Mouse (Mus musculus) limb, embryonic 11.5 days (tissue): ENCODE data around the gene Klhl21. TPM values are rescaled to one million over a fixed set of nuclear protein-coding genes. Genes with fewer than 3 reads are reported as not detected.

Source experiments
- ATAC-seq: fragments of 200-750 bp; cut with Nextera tagmentation; 2 replicates; pipeline ENCODE4 v1.8.0; 2017; ENCODE audit warnings: low read depth; ENCODE audit not compliant: insufficient number of reproducible peaks, low FRiP score, low TSS enrichment
- DNase-seq: peaks from one replicate; pipeline ENCODE4 v3.0.0-alpha.2; 2015; ENCODE audit warnings: low spot score
- H3K27ac ChIP-seq: fragments of 300-500 bp; sonication (generic); replicated peaks from 2 replicates; pipeline ENCODE4 v1.5.1; 2014; ENCODE audit warnings: low read depth, mild to moderate bottlenecking, low read length
- H3K27me3 ChIP-seq: fragments of 300-500 bp; sonication (generic); 2 replicates; pipeline ENCODE4 v1.6.1; 2014; ENCODE audit warnings: mild to moderate bottlenecking, low read length, mixed read lengths; ENCODE audit not compliant: control insufficient read depth, insufficient read depth
- H3K36me3 ChIP-seq: fragments of 300-500 bp; sonication (generic); 2 replicates; pipeline ENCODE4 v1.6.1; 2014; ENCODE audit warnings: mild to moderate bottlenecking, low read length, moderate library complexity, mixed read lengths; ENCODE audit not compliant: control insufficient read depth, insufficient read depth
- H3K4me1 ChIP-seq: fragments of 300-500 bp; sonication (generic); 2 replicates; pipeline ENCODE4 v1.6.1; 2014; ENCODE audit warnings: low read length, mixed read lengths; ENCODE audit not compliant: control insufficient read depth, insufficient read depth
- H3K4me2 ChIP-seq: fragments of 300-500 bp; sonication (generic); 2 replicates; pipeline ENCODE4 v1.6.1; 2014; ENCODE audit warnings: low read depth, mild to moderate bottlenecking, moderate library complexity; ENCODE audit not compliant: severe bottlenecking
- H3K4me3 ChIP-seq: fragments of 300-500 bp; sonication (generic); 2 replicates; pipeline ENCODE4 v1.5.1; 2014; ENCODE audit warnings: low read depth, low read length
- H3K9ac ChIP-seq: fragments of 300-500 bp; sonication (generic); 2 replicates; pipeline ENCODE4 v1.6.1; 2014; ENCODE audit warnings: mild to moderate bottlenecking, low read length
- H3K9me3 ChIP-seq: fragments of 300-500 bp; sonication (generic); 2 replicates; pipeline ENCODE4 v1.6.1; 2016; ENCODE audit warnings: low read length; ENCODE audit not compliant: control insufficient read depth
- WGBS: fragments of 180-500 bp; shearing (Covaris S2); extraction: QIAGEN DNeasy Blood & Tissue Kit; methylation state at CpG from one replicate; pipeline ENCODE4 v1.1.7; 2014; 5-methylcytosine and 5-hydroxymethylcytosine counted together
- polyA plus RNA-seq: library from polyadenylated mRNA; unstranded; fragments of >200 nt; fragmentation: Nextera tagmentation; extraction: Ambion mirVana; gene quantifications from 2 replicates; pipeline ENCODE4 v1.2.1, GENCODE M21; 2014

Gene Klhl21
- polyA plus RNA-seq, 1 experiment from 2014 or later, result 4.7 TPM

- Histone ChIP-seq H3K36me3 (peaks cover 23% of the 10 kb centered on the region; the same call in 1 of the 2 replicates), H3K27ac (no peak overlapping the region), H3K4me2 (no peak overlapping the region), H3K9me3 (no peaks in the 10 kb centered on the region), H3K4me3 (no peak overlapping the region), H3K9ac (no peak overlapping the region), H3K27me3 (no peaks in the 10 kb centered on the region), H3K4me1 (peaks cover 4% of the 10 kb centered on the region)
- 81% methylated on average over 8 of the region's 8 CpGs for WGBS
- no peak for DNase-seq
- ATAC-seq, result no peak
Measured at GRCm38 (mm10) chr4:151980699-151981098, 27.9 kb upstream of the Klhl21 start.

DNA sequence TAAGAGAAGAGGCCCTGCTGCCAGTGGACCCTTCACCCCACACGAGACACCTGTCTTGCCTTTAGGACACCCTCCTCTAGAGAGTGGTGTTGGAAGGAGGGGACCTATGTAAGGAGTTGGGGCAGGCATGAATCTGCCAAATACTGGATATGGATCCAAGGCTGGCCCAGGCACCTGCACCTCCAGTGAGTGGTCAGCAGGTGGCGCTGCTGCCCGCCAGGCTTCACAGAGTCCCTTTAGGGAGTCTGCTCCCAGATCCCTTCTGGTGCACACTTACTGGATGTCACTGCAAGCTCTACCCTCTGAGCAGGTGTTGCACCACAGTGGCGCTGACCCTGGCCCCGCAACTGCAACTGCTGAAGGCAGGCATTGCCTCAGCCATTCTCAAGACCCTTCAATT lies 27.2 kb upstream of the Klhl21 start:
- 0 out of 2 replicates have a peak overlapping the region, but pooled peaks have one; percentile 6 for H3K27ac ChIP-seq
- no peaks in the 10 kb centered on the region for H3K9me3 ChIP-seq
- peaks cover 21% of the 10 kb centered on the region; the same call in 1 of the 2 replicates for H3K36me3 ChIP-seq
- ATAC-seq (peak; percentile 63), DNase-seq (peak; percentile 85)
- peaks cover 10% of the 10 kb centered on the region for H3K4me1 ChIP-seq
- no peak overlapping the region for H3K9ac ChIP-seq
- H3K4me3 ChIP-seq, result no peak overlapping the region
- no peaks in the 10 kb centered on the region for H3K27me3 ChIP-seq
- H3K4me2 ChIP-seq, result no peak overlapping the region
- 17% methylated on average over 5 of the region's 5 CpGs for whole genome bisulfite sequencing

DNA sequence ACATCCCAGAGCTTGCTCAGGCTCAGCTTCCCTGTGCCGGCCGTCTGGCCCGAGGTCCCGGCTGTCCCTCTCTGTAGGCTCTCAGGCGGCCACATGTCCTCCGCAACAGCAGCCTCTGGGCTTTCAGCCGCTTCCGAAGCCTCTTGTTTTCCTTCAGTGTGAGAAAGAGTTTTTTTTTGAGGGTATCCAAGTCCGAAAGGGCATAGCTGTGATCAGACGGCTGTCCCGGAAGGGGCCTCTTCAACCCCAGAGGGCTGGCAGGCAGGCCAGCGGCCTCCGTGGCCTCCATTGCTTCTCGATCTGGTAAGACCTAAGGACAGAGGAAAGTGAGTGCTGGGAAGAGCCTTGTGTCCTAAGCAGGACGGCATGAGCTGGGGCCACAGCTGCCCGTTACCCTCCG lies 25.6 kb upstream of the Klhl21 start:
- Histone ChIP-seq H3K4me3 (no peak overlapping the region), H3K27me3 (no peaks in the 10 kb centered on the region), H3K9me3 (no peaks in the 10 kb centered on the region), H3K36me3 (peaks cover 12% of the 10 kb centered on the region; the same call in 1 of the 2 replicates), H3K27ac (no peak overlapping the region), H3K9ac (0 out of 2 replicates have a peak overlapping the region, but pooled peaks have one; percentile 2), H3K4me2 (no peak overlapping the region), H3K4me1 (peaks cover 20% of the 10 kb centered on the region)
- ATAC-seq (no peak), DNase-seq (no peak)
- 56% methylated on average over 17 of the region's 17 CpGs for WGBS

DNA sequence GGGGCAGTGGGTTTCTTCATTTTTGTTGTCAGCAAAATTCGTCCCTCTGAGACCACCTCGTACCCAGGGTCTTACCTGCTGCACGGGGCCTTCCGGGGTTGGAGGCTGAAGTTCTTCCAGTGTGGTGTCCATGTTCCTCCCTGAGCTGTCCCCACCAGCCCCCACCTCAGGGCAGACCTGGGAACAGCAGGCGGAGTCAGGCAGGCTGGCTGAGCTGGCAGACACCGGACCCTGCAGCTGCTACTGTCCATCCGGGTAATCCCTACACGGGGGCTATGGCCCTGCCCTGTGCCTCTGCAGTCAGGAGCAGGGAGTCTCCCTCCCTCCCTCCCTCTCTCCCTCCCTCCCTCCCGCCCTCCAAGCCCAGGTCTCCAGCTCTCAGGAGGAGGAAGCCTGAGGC lies 25.0 kb upstream of the Klhl21 start:
- peaks cover 10% of the 10 kb centered on the region; the same call in 1 of the 2 replicates for H3K36me3 ChIP-seq

GRCm38 (mm10) chr4:151985886-151986285 lies 22.7 kb upstream of the Klhl21 start:
- DNase-seq (no peak), ATAC-seq (no peak)
- no peaks in the 10 kb centered on the region for H3K9me3 ChIP-seq
- H3K27ac ChIP-seq, result no peak overlapping the region
- WGBS, result 23% methylated on average over 10 of the region's 10 CpGs
- no peak overlapping the region for H3K9ac ChIP-seq
- no peak overlapping the region for H3K4me3 ChIP-seq
- H3K27me3 ChIP-seq, result no peaks in the 10 kb centered on the region
- no peak overlapping the region for H3K4me2 ChIP-seq
- peaks cover 4% of the 10 kb centered on the region; the same call in 1 of the 2 replicates for H3K36me3 ChIP-seq
- H3K4me1 ChIP-seq, result peaks cover 21% of the 10 kb centered on the region

More for the DNA sequence above, 25.0 kb upstream of the Klhl21 start:
- DNase-seq (no peak), ATAC-seq (no peak)
- Histone ChIP-seq H3K4me3 (no peak overlapping the region), H3K4me1 (peaks cover 21% of the 10 kb centered on the region), H3K4me2 (no peak overlapping the region), H3K27me3 (no peaks in the 10 kb centered on the region), H3K27ac (no peak overlapping the region), H3K9ac (no peak overlapping the region), H3K9me3 (no peaks in the 10 kb centered on the region)
- WGBS, result 30% methylated on average over 8 of the region's 9 CpGs

- Histone ChIP-seq H3K9me3 (no peaks in the 10 kb centered on the region), H3K9ac (no peak overlapping the region), H3K4me1 (peaks cover 21% of the 10 kb centered on the region), H3K27ac (no peak overlapping the region), H3K4me3 (no peak overlapping the region), H3K27me3 (no peaks in the 10 kb centered on the region), H3K4me2 (no peak overlapping the region), H3K36me3 (peaks cover 9% of the 10 kb centered on the region)
- ATAC-seq (no peak), DNase-seq (no peak)
- 62% methylated on average over 8 of the region's 8 CpGs for WGBS
Measured at GRCm38 (mm10) chr4:151986650-151987049, 22.0 kb upstream of the Klhl21 start.

- ATAC-seq (no peak), DNase-seq (no peak)
- H3K27ac ChIP-seq, result no peak overlapping the region; the same call in 1 of the 2 replicates
- no peaks in the 10 kb centered on the region for H3K27me3 ChIP-seq
- WGBS, result 33% methylated on average over 10 of the region's 10 CpGs
- peak overlapping the region; percentile 96 for H3K9ac ChIP-seq
- H3K4me3 ChIP-seq, result peak overlapping the region; percentile 78
- no peaks in the 10 kb centered on the region for H3K9me3 ChIP-seq
- peaks cover 15% of the 10 kb centered on the region for H3K36me3 ChIP-seq
- peak overlapping the region; percentile 88 for H3K4me2 ChIP-seq
- peaks cover 17% of the 10 kb centered on the region for H3K4me1 ChIP-seq
Measured at GRCm38 (mm10) chr4:151988014-151988341, 20.6 kb upstream of the Klhl21 start.

DNA sequence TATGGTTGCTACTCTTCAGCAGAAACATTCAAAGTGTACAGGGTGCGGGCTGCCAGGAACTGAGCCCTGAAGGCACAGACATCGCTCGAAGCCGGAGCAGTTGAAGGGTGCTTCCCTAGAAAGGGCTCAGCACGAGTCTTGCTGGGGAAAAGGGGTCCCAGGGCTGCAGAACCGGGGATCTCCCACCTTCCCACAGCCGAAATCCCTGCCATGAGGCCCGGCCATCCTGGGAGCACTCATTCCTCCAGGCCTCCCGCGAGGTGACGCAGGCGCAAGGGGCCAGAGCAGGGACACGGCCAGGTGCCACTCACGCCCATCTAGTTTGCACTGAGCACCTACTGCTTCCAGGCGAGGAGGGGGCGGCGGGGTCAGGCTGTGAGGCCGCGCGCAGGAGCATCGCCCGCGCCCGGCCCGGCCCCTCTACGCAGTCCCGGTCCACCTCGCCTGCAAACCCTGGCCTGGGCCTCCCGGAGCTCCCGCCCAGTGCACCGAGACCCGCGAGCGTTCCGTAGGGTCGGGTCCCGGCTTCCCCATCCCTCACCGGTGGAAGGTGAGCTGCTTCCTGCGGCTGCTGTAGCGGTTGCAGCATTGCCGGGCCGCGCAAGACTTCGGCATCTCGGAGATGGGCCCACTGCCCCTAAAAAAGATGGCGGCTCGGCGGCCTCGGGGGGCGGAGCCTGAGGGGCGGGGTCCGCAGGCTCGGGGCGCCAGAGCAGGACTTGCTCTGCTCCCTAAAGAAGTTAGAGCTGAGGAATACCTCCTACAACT lies 20.1 kb upstream of the Klhl21 start, which contains the start of gene Thap3:
TSS of gene Thap3 (minus strand) at position 656 of the 768 bp plus-strand sequence.
- DNase-seq (peak; percentile 85), ATAC-seq (peak; percentile 69)
- Histone ChIP-seq H3K27me3 (no peaks in the 10 kb centered on the region), H3K4me2 (peak within 1 kb of the TSS; percentile 88), H3K4me3 (peak within 1 kb of the TSS; percentile 78), H3K9ac (peak within 1 kb of the TSS; percentile 96), H3K36me3 (peaks cover 15% of the 10 kb centered on the region), H3K27ac (peak within 1 kb of the TSS; percentile 60), H3K9me3 (no peaks in the 10 kb centered on the region), H3K4me1 (peaks cover 19% of the 10 kb centered on the region)
- WGBS, result under 1% methylated on average over 52 of the region's 54 CpGs
